8 mouse cellular contexts compared by ENCODE assay signal in the genomic region with DNA sequence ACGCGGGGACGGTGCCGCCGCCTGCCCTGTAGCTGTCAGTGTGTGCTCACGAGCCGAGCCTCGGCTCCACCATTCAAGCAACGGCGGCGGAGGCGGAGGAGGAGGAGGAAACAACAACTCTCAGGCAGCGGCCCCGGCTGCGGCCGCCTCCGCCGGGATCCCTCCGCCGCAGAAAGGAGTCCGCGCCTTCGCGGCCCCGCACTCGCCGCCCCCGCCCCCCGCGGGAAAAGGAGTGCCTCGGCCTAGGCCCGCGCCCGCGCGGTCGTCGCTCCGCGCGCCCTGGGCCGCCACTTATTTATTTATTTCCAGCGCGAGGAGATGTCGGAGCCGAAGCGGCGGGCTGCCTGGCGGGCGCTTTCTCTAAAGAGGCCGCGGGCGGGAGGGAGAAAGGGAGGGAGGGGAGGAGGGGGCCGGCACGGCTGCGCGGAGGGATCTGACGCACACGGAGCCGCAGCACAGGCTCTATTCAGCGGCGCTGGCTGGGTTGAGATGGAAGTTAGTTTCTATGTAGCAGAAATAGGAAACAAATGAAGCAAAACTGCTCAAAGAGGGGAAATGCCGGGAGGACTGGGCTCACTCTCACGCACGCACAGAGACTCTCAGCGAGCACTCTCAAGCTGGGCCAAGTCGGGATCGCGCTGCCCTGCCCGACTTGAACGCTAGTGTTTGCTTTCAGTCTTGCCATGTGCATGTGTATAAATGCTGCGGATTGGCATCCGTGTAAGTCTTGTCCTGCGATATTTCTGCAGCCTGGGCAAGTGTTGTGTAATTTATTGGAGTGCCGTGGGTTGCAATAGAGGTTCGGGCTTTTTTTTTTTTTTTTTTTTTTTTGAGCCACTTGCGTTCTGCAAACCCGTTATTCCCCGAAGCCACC. TPM values are rescaled to one million over a fixed set of nuclear protein-coding genes. Genes with fewer than 3 reads are reported as not detected.
DNase-seq lines count a peak whose midpoint lies in the region; ATAC-seq lines count a peak whose summit lies in the region.

A gene (minus strand): TSS at position 175 of the 874 bp plus-strand sequence.

- H3K4me2 ChIP-seq in heart, embryonic 14.5 days (ENCODE audit: low read length) = peak within 1 kb of the TSS; percentile 87
- H3K4me2 ChIP-seq in liver, embryonic 15.5 days = peak within 1 kb of the TSS; percentile 82
- H3K4me2 ChIP-seq in neural tube, embryonic 12.5 days (replicated peaks) = peak within 1 kb of the TSS; percentile 87

- H3K4me3 ChIP-seq in heart, embryonic 14.5 days (ENCODE audit: control insufficient read depth in 1 of 2, insufficient read depth in 1 of 2, low read depth in 1 of 2, low read length in 2 of 2) = peak within 1 kb of the TSS; percentile 66 to 97
- H3K4me3 ChIP-seq in liver, embryonic 15.5 days (replicated peaks) = peak within 1 kb of the TSS; percentile 96
- H3K4me3 ChIP-seq in neural tube, embryonic 12.5 days = peak within 1 kb of the TSS; percentile 92

- under 1% methylated on average over 61 of the region's 79 CpGs for WGBS in heart, embryonic 14.5 days
- under 1% methylated on average over 74 of the region's 79 CpGs for WGBS in liver, embryonic 15.5 days (ENCODE audit: insufficient replicate concordance)
- WGBS in neural tube, embryonic 12.5 days = under 1% methylated on average over 53 of the region's 79 CpGs

- no peaks in the 10 kb centered on the region for H3K27me3 ChIP-seq in heart, embryonic 14.5 days (ENCODE audit: control insufficient read depth, insufficient read depth, low read length)
- H3K27me3 ChIP-seq in liver, embryonic 15.5 days = no peaks in the 10 kb centered on the region
- no peaks in the 10 kb centered on the region for H3K27me3 ChIP-seq in neural tube, embryonic 12.5 days (replicated peaks)

- peak within 1 kb of the TSS; percentile 95 to 98 for H3K27ac ChIP-seq in heart, embryonic 14.5 days (replicated peaks in 1 of 2; ENCODE audit: control insufficient read depth in 1 of 2, insufficient read depth in 1 of 2, low read depth in 2 of 2, low read length in 2 of 2)
- peak within 1 kb of the TSS; percentile 98 for H3K27ac ChIP-seq in liver, embryonic 15.5 days (replicated peaks)
- H3K27ac ChIP-seq in neural tube, embryonic 12.5 days = peak within 1 kb of the TSS; percentile 100

- H3K9ac ChIP-seq in heart, embryonic 14.5 days (ENCODE audit: low read length) = peak within 1 kb of the TSS; percentile 99
- H3K9ac ChIP-seq in liver, embryonic 15.5 days = peak within 1 kb of the TSS; percentile 96
- peak within 1 kb of the TSS; percentile 95 for H3K9ac ChIP-seq in neural tube, embryonic 12.5 days

- peak; percentile 80 for DNase-seq in c-Kit-negative CD71-positive TER-119-positive erythroid progenitor cells, embryonic 14.5 days (ENCODE audit: low read depth, low spot score)
- DNase-seq in fibroblast of lung, adult 2 months (ENCODE audit: low read depth) = peak; percentile 78
- DNase-seq in kidney, postnatal 25 days = peak; percentile 94 to 98
- peak; percentile 94 for DNase-seq in telencephalon, adult 2 months (ENCODE audit: low read depth, low spot score)

- peak; percentile 69 for ATAC-seq in CD4-positive, CD25-positive, alpha-beta regulatory T cell, adult 4 months
- peak; percentile 78 for ATAC-seq in heart, embryonic 14.5 days (ENCODE audit: insufficient number of reproducible peaks, insufficient read depth, low FRiP score, low read depth)
- ATAC-seq in liver, embryonic 15.5 days (ENCODE audit: insufficient read depth) = peak; percentile 86
- ATAC-seq in neural tube, embryonic 12.5 days (ENCODE audit: low FRiP score, low read depth) = peak; percentile 83

- peaks cover 0 to 17% of the 10 kb centered on the region in 2 experiments; a peak in 3 of 4 replicates for H3K4me1 ChIP-seq in heart, embryonic 14.5 days (ENCODE audit: control insufficient read depth in 2 of 2, insufficient read depth in 2 of 2, low read length in 2 of 2)
- peaks cover 17% of the 10 kb centered on the region for H3K4me1 ChIP-seq in liver, embryonic 15.5 days (replicated peaks)
- peaks cover 15% of the 10 kb centered on the region for H3K4me1 ChIP-seq in neural tube, embryonic 12.5 days

- H3K36me3 ChIP-seq in heart, embryonic 14.5 days (ENCODE audit: control insufficient read depth, insufficient read depth, low read length) = no peaks in the 10 kb centered on the region
- H3K36me3 ChIP-seq in liver, embryonic 15.5 days (replicated peaks) = peaks cover 4% of the 10 kb centered on the region; the same call in 1 of the 2 replicates
- H3K36me3 ChIP-seq in neural tube, embryonic 12.5 days = no peaks in the 10 kb centered on the region

- no peaks in the 10 kb centered on the region for H3K9me3 ChIP-seq in heart, embryonic 14.5 days (ENCODE audit: control insufficient read depth, low read length)
- H3K9me3 ChIP-seq in liver, embryonic 15.5 days (replicated peaks) = no peaks in the 10 kb centered on the region
- no peaks in the 10 kb centered on the region for H3K9me3 ChIP-seq in neural tube, embryonic 12.5 days

RNA-seq across cellular contexts. Expression of the gene that starts here (rescaled TPM):
- polyA plus RNA-seq in CD4-positive, CD25-positive, alpha-beta regulatory T cell, adult 4 months (2017; shearing (Covaris generic)) = 100 to 1,000 TPM in 1 of 2 experiments, 10 to 100 TPM in 1; 86.7 to 104 TPM
- polyA plus RNA-seq in heart, embryonic 14.5 days (2014; fragmentation: Nextera tagmentation; extraction: Ambion mirVana) = 51.7 and 52.4 TPM in 2 replicates
- 20.6 and 22.6 TPM in 2 replicates for polyA plus RNA-seq in liver, embryonic 15.5 days (2015; fragmentation: Nextera tagmentation; extraction: Ambion mirVana)
- 127 and 141 TPM in 2 replicates for polyA plus RNA-seq in neural tube, embryonic 12.5 days (2016; fragmentation: Nextera tagmentation; extraction: Ambion mirVana)

Comparison
In these comparisons a context has a peak if more than half of its experiments do, and no peak if none do; other contexts are left out.
1. Peak in every context shown above with its lines: DNase-seq, ATAC-seq, H3K4me3 ChIP-seq and H3K27ac ChIP-seq.